Mouse (Mus musculus): ENCODE measurements around the gene Ces1e.

- TF ChIP-seq CTCF (IDR thresholded peaks at IDR 0.05; ENCODE audit: low read depth, low read length) (no peak), POLR2A (IDR thresholded peaks at IDR 0.05; ENCODE audit: borderline replicate concordance, low read depth, low read length) (no peak)
These were observed 7.5 kb downstream of the Ces1e start for GRCm38 (mm10) chr8:93221896-93222295.
